ENCODE assay signal across 10 mouse cellular contexts in the genomic region with DNA sequence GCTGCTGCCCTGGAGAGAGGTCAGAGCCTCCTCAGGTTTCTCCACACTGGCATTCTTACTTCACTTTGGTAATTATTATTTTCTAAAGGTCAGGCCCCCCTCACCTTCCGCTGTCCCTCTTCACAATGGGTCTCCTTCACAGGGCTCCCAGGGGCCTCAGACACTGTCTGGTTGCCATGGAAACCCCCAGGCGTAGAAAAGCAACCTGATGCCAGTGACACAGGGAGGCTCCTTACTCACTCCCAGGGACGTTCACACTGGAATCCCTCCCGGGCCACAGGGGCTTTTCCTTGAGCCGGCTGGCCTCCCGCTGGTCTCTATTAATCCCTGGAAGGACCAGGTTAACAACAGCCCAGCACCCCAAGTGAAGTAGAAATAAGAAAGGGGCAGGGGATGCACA. TPM values are rescaled to one million over a fixed set of nuclear protein-coding genes. Genes with fewer than 3 reads are reported as not detected.
DNase-seq lines count a peak whose midpoint lies in the region; ATAC-seq lines count a peak whose summit lies in the region.
"Had no signal": no experiment of that assay in that cellular context is flagged by ENCODE, and none has a peak within 500 bp of the region (broad histone marks: within the 10 kb centered on the region; RNA-seq: fewer than 3 reads in every experiment).

No protein-coding gene starts in this region.

- H3K9me3 ChIP-seq in heart, embryonic 10.5 days = no peaks in the 10 kb centered on the region
- no peaks in the 10 kb centered on the region for H3K9me3 ChIP-seq in hindbrain, embryonic 11.5 days (ENCODE audit: control insufficient read depth, low read length)
- H3K9me3 ChIP-seq in midbrain, embryonic 16.5 days (replicated peaks; ENCODE audit: control insufficient read depth, low read length, poor library complexity, severe bottlenecking) = no peaks in the 10 kb centered on the region; the same call in 1 of the 2 replicates
- H3K9me3 ChIP-seq: intestine, embryonic 15.5 days had no signal

- WGBS in heart, embryonic 10.5 days = 7% methylated on average over 6 of the region's 6 CpGs
- under 1% methylated on average over 6 of the region's 6 CpGs for WGBS in hindbrain, embryonic 11.5 days
- WGBS in midbrain, embryonic 16.5 days = 0% methylated on average over 6 of the region's 6 CpGs

- H3K4me3 ChIP-seq in heart, embryonic 10.5 days = 0 out of 2 replicates have a peak overlapping the region, but pooled peaks have one; percentile 10
- 0 out of 2 replicates have a peak overlapping the region, but pooled peaks have one; percentile 8 for H3K4me3 ChIP-seq in hindbrain, embryonic 11.5 days (ENCODE audit: low read depth, low read length)
- H3K4me3 ChIP-seq in midbrain, embryonic 16.5 days (ENCODE audit: low read depth, low read length) = no peak overlapping the region
- H3K4me3 ChIP-seq: intestine, embryonic 15.5 days had no signal

- intact Hi-C loops in gastrocnemius, postnatal 36 days (cut with DNase I) = no loop called here

- no peak for DNase-seq in heart, embryonic 10.5 days (ENCODE audit: low spot score)
- no peak for DNase-seq in heart, adult 11 months
- DNase-seq in embryo, embryonic 10 days (ENCODE audit: low spot score) = peak; percentile 96
- DNase-seq in hindbrain, embryonic 11.5 days (ENCODE audit: low spot score) = peak; percentile 88
- DNase-seq in layer of hippocampus, postnatal 25 days (ENCODE audit: extremely low spot score in 1 of 2, low spot score in 1 of 2) = no peak
- DNase-seq in gastrocnemius, postnatal 36 days = no peak
- no peak for DNase-seq in lung, adult 18-20 months
- DNase-seq: lung, postnatal 14 days had no signal

- H3K27me3 ChIP-seq in heart, embryonic 10.5 days (ENCODE audit: insufficient read depth, poor library complexity, severe bottlenecking) = no peaks in the 10 kb centered on the region
- no peaks in the 10 kb centered on the region for H3K27me3 ChIP-seq in hindbrain, embryonic 11.5 days (ENCODE audit: control insufficient read depth, insufficient read depth, low read length)
- no peaks in the 10 kb centered on the region for H3K27me3 ChIP-seq in midbrain, embryonic 16.5 days (ENCODE audit: control insufficient read depth, insufficient read depth, low read depth, low read length)
- H3K27me3 ChIP-seq: intestine, embryonic 15.5 days had no signal

- H3K4me1 ChIP-seq in heart, embryonic 10.5 days = peaks cover 50% of the 10 kb centered on the region
- peaks cover 25% of the 10 kb centered on the region for H3K4me1 ChIP-seq in hindbrain, embryonic 11.5 days (replicated peaks; ENCODE audit: control insufficient read depth, insufficient read depth, low read length)
- H3K4me1 ChIP-seq in midbrain, embryonic 16.5 days (ENCODE audit: control insufficient read depth, insufficient read depth, low read length) = peaks cover 40% of the 10 kb centered on the region

- no peak overlapping the region for H3K9ac ChIP-seq in hindbrain, embryonic 11.5 days (ENCODE audit: low read depth, low read length)
- H3K9ac ChIP-seq in midbrain, embryonic 16.5 days (ENCODE audit: low read depth, low read length) = 0 out of 2 replicates have a peak overlapping the region, but pooled peaks have one; percentile 5
- H3K9ac ChIP-seq: intestine, embryonic 15.5 days had no signal

- H3K27ac ChIP-seq in heart, embryonic 10.5 days = peak overlapping the region; percentile 91
- H3K27ac ChIP-seq in hindbrain, embryonic 11.5 days (ENCODE audit: low read depth, low read length) = peak overlapping the region; percentile 96
- H3K27ac ChIP-seq in midbrain, embryonic 16.5 days (ENCODE audit: low read length) = peak overlapping the region; percentile 59
- H3K27ac ChIP-seq: intestine, embryonic 15.5 days had no signal

- H3K36me3 ChIP-seq in heart, embryonic 10.5 days = peaks cover 58% of the 10 kb centered on the region
- peaks cover 8% of the 10 kb centered on the region for H3K36me3 ChIP-seq in hindbrain, embryonic 11.5 days (ENCODE audit: control insufficient read depth, insufficient read depth, low read length)
- H3K36me3 ChIP-seq in midbrain, embryonic 16.5 days (ENCODE audit: control insufficient read depth, insufficient read depth, low read length) = no peaks in the 10 kb centered on the region
- H3K36me3 ChIP-seq: intestine, embryonic 15.5 days had no signal

- peak overlapping the region; percentile 34 for H3K4me2 ChIP-seq in hindbrain, embryonic 11.5 days (replicated peaks; ENCODE audit: low read depth, low read length)
- H3K4me2 ChIP-seq in midbrain, embryonic 16.5 days (ENCODE audit: low read length) = peak overlapping the region; percentile 38
- H3K4me2 ChIP-seq: intestine, embryonic 15.5 days had no signal

- peak; percentile 76 for ATAC-seq in hindbrain, embryonic 11.5 days (ENCODE audit: low FRiP score)
- ATAC-seq in midbrain, embryonic 16.5 days = no peak; the same call in 1 of the 2 replicates
- ATAC-seq: intestine, embryonic 15.5 days had no signal

RNA-seq across cellular contexts. Expression of gene Col2a1, which starts 14.4 kb away (rescaled TPM):
- polyA plus RNA-seq in heart, embryonic 10.5 days (2016; fragmentation: Nextera tagmentation; extraction: Ambion mirVana) = 131 and 160 TPM in 2 replicates
- 128 and 132 TPM in 2 replicates for polyA plus RNA-seq in hindbrain, embryonic 11.5 days (2014; fragmentation: Nextera tagmentation; extraction: Ambion mirVana)
- polyA plus RNA-seq in midbrain, embryonic 16.5 days (2015; fragmentation: Nextera tagmentation; extraction: Ambion mirVana) = 22.6 and 34.8 TPM in 2 replicates
- total RNA-seq in layer of hippocampus, postnatal 25 days (2021) = 1 to 10 TPM in 1 of 2 experiments, under 1 TPM in 1; 0.42 to 1.0 TPM
- total RNA-seq in gastrocnemius, postnatal 36 days (2021) = 1 to 10 TPM; 1.9 to 3.5 TPM

RNA-seq across cellular contexts. Expression of gene Tmem106c, which starts 26.1 kb away (rescaled TPM):
- polyA plus RNA-seq in heart, embryonic 10.5 days (2016; fragmentation: Nextera tagmentation; extraction: Ambion mirVana) = 32.0 and 33.5 TPM in 2 replicates
- 52.0 and 59.9 TPM in 2 replicates for polyA plus RNA-seq in hindbrain, embryonic 11.5 days (2014; fragmentation: Nextera tagmentation; extraction: Ambion mirVana)
- 52.5 and 57.2 TPM in 2 replicates for polyA plus RNA-seq in midbrain, embryonic 16.5 days (2015; fragmentation: Nextera tagmentation; extraction: Ambion mirVana)
- 10 to 100 TPM; 26.8 to 27.2 TPM for total RNA-seq in layer of hippocampus, postnatal 25 days (2021)
- total RNA-seq in gastrocnemius, postnatal 36 days (2021) = 1 to 10 TPM; 4.5 to 5.2 TPM

Comparison
In these comparisons a context has a peak if more than half of its experiments do, and no peak if none do; other contexts are left out.
1. DNase-seq: peak in embryo, embryonic 10 days (single experiment) and hindbrain, embryonic 11.5 days (single experiment); none in heart, embryonic 10.5 days (single experiment), heart, adult 11 months (single experiment), layer of hippocampus, postnatal 25 days (0 of 2), gastrocnemius, postnatal 36 days (0 of 2) and lung, adult 18-20 months (0 of 2).
2. Peak in every context shown above with its lines, with median percentiles within 50 percentile points of each other: H3K27ac ChIP-seq.